Mouse (Mus musculus): ENCODE results near the gene Rnf150. TPM values are rescaled to one million over a fixed set of nuclear protein-coding genes. Genes with fewer than 3 reads are reported as not detected.

The Rnf150 gene
- polyA plus RNA-seq, 1 experiment from 2014 or later, result 1.5 TPM

- WGBS, result 48% methylated on average over 6 of the region's 6 CpGs
- Histone ChIP-seq H3K27me3 (ENCODE audit: control insufficient read depth, insufficient read depth, low read depth, low read length) (no peaks in the 10 kb centered on the region), H3K9me3 (ENCODE audit: control insufficient read depth, low read length) (no peaks in the 10 kb centered on the region), H3K27ac (ENCODE audit: low read length) (no peak overlapping the region; the same call in 1 of the 2 replicates), H3K36me3 (ENCODE audit: control insufficient read depth, insufficient read depth, low read length) (no peaks in the 10 kb centered on the region), H3K4me2 (ENCODE audit: low read depth, low read length) (no peak overlapping the region), H3K4me1 (replicated peaks; ENCODE audit: control insufficient read depth, insufficient read depth, low read length) (peaks cover 12% of the 10 kb centered on the region), H3K4me3 (ENCODE audit: low read length) (no peak overlapping the region), H3K9ac (ENCODE audit: low read length) (no peak overlapping the region)
- no peak for ATAC-seq (ENCODE audit: low read depth)
These were observed 185.4 kb downstream of the Rnf150 start for GRCm38 (mm10) chr8:83048527-83048926.

- H3K27ac ChIP-seq (ENCODE audit: low read length), result no peak overlapping the region; the same call in 1 of the 2 replicates
- H3K9ac ChIP-seq (ENCODE audit: low read length), result 0 out of 2 replicates have a peak overlapping the region, but pooled peaks have one; percentile 16
- H3K4me1 ChIP-seq (replicated peaks; ENCODE audit: control insufficient read depth, insufficient read depth, low read length), result peaks cover 12% of the 10 kb centered on the region
- H3K27me3 ChIP-seq (ENCODE audit: control insufficient read depth, insufficient read depth, low read depth, low read length), result no peaks in the 10 kb centered on the region
- H3K4me2 ChIP-seq (ENCODE audit: low read depth, low read length), result no peak overlapping the region
- 22% methylated on average over 7 of the region's 7 CpGs for WGBS
- peak; percentile 64 for ATAC-seq (ENCODE audit: low read depth)
- no peaks in the 10 kb centered on the region for H3K36me3 ChIP-seq (ENCODE audit: control insufficient read depth, insufficient read depth, low read length)
- H3K9me3 ChIP-seq (ENCODE audit: control insufficient read depth, low read length), result no peaks in the 10 kb centered on the region
- no peak overlapping the region for H3K4me3 ChIP-seq (ENCODE audit: low read length)
These were observed 186.0 kb downstream of the Rnf150 start for GRCm38 (mm10) chr8:83049171-83049601.

GRCm38 (mm10) chr8:83049616-83050015, 186.5 kb downstream of the Rnf150 start:
- 45% methylated on average over 1 of the region's 1 CpGs for WGBS
- Histone ChIP-seq H3K4me2 (ENCODE audit: low read depth, low read length) (no peak overlapping the region), H3K9me3 (ENCODE audit: control insufficient read depth, low read length) (no peaks in the 10 kb centered on the region), H3K9ac (ENCODE audit: low read length) (no peak overlapping the region), H3K36me3 (ENCODE audit: control insufficient read depth, insufficient read depth, low read length) (no peaks in the 10 kb centered on the region), H3K27ac (ENCODE audit: low read length) (no peak overlapping the region), H3K4me3 (ENCODE audit: low read length) (no peak overlapping the region), H3K4me1 (replicated peaks; ENCODE audit: control insufficient read depth, insufficient read depth, low read length) (peaks cover 12% of the 10 kb centered on the region), H3K27me3 (ENCODE audit: control insufficient read depth, insufficient read depth, low read depth, low read length) (no peaks in the 10 kb centered on the region)
- ATAC-seq (ENCODE audit: low read depth), result peak; percentile 51

- Histone ChIP-seq H3K4me2 (ENCODE audit: low read depth, low read length) (no peak overlapping the region), H3K4me1 (replicated peaks; ENCODE audit: control insufficient read depth, insufficient read depth, low read length) (peaks cover 12% of the 10 kb centered on the region), H3K27me3 (ENCODE audit: control insufficient read depth, insufficient read depth, low read depth, low read length) (no peaks in the 10 kb centered on the region), H3K27ac (ENCODE audit: low read length) (no peak overlapping the region), H3K9ac (ENCODE audit: low read length) (no peak overlapping the region), H3K4me3 (ENCODE audit: low read length) (no peak overlapping the region), H3K36me3 (ENCODE audit: control insufficient read depth, insufficient read depth, low read length) (no peaks in the 10 kb centered on the region), H3K9me3 (ENCODE audit: control insufficient read depth, low read length) (no peaks in the 10 kb centered on the region)
- ATAC-seq (ENCODE audit: low read depth), result no peak
- 88% methylated on average over 4 of the region's 4 CpGs for WGBS
These were observed 189.7 kb downstream of the Rnf150 start for GRCm38 (mm10) chr8:83052896-83053295.

- 80% methylated on average over 3 of the region's 3 CpGs for WGBS
- Histone ChIP-seq H3K4me2 (ENCODE audit: low read depth, low read length) (no peak overlapping the region), H3K27ac (ENCODE audit: low read length) (no peak overlapping the region), H3K4me3 (ENCODE audit: low read length) (no peak overlapping the region), H3K9ac (ENCODE audit: low read length) (no peak overlapping the region), H3K36me3 (ENCODE audit: control insufficient read depth, insufficient read depth, low read length) (no peaks in the 10 kb centered on the region), H3K9me3 (ENCODE audit: control insufficient read depth, low read length) (no peaks in the 10 kb centered on the region), H3K27me3 (ENCODE audit: control insufficient read depth, insufficient read depth, low read depth, low read length) (no peaks in the 10 kb centered on the region), H3K4me1 (replicated peaks; ENCODE audit: control insufficient read depth, insufficient read depth, low read length) (no peaks in the 10 kb centered on the region)
- ATAC-seq (ENCODE audit: low read depth), result no peak
These were observed 191.6 kb downstream of the Rnf150 start for GRCm38 (mm10) chr8:83054801-83055200.

GRCm38 (mm10) chr8:83058951-83059350, 195.8 kb downstream of the Rnf150 start:
- Histone ChIP-seq H3K36me3 (ENCODE audit: control insufficient read depth, insufficient read depth, low read length) (no peaks in the 10 kb centered on the region), H3K9me3 (ENCODE audit: control insufficient read depth, low read length) (no peaks in the 10 kb centered on the region), H3K4me3 (ENCODE audit: low read length) (no peak overlapping the region), H3K9ac (ENCODE audit: low read length) (no peak overlapping the region), H3K4me1 (replicated peaks; ENCODE audit: control insufficient read depth, insufficient read depth, low read length) (no peaks in the 10 kb centered on the region), H3K27me3 (ENCODE audit: control insufficient read depth, insufficient read depth, low read depth, low read length) (no peaks in the 10 kb centered on the region), H3K4me2 (ENCODE audit: low read depth, low read length) (no peak overlapping the region), H3K27ac (ENCODE audit: low read length) (no peak overlapping the region)
- WGBS, result 55% methylated on average over 8 of the region's 8 CpGs
- no peak for ATAC-seq (ENCODE audit: low read depth)

- WGBS, result 93% methylated on average over 2 of the region's 2 CpGs
- Histone ChIP-seq H3K4me3 (ENCODE audit: low read length) (no peak overlapping the region), H3K9ac (ENCODE audit: low read length) (no peak overlapping the region), H3K36me3 (ENCODE audit: control insufficient read depth, insufficient read depth, low read length) (no peaks in the 10 kb centered on the region), H3K4me2 (ENCODE audit: low read depth, low read length) (no peak overlapping the region), H3K27me3 (ENCODE audit: control insufficient read depth, insufficient read depth, low read depth, low read length) (no peaks in the 10 kb centered on the region), H3K4me1 (replicated peaks; ENCODE audit: control insufficient read depth, insufficient read depth, low read length) (no peaks in the 10 kb centered on the region), H3K9me3 (ENCODE audit: control insufficient read depth, low read length) (no peaks in the 10 kb centered on the region), H3K27ac (ENCODE audit: low read length) (no peak overlapping the region)
- ATAC-seq (ENCODE audit: low read depth), result no peak
These were observed 196.9 kb downstream of the Rnf150 start for GRCm38 (mm10) chr8:83060076-83060475.

- Histone ChIP-seq H3K4me2 (ENCODE audit: low read depth, low read length) (no peak overlapping the region), H3K4me3 (ENCODE audit: low read length) (no peak overlapping the region), H3K4me1 (replicated peaks; ENCODE audit: control insufficient read depth, insufficient read depth, low read length) (peaks cover 4% of the 10 kb centered on the region; the same call in 1 of the 2 replicates), H3K9me3 (ENCODE audit: control insufficient read depth, low read length) (no peaks in the 10 kb centered on the region), H3K27me3 (ENCODE audit: control insufficient read depth, insufficient read depth, low read depth, low read length) (no peaks in the 10 kb centered on the region), H3K9ac (ENCODE audit: low read length) (no peak overlapping the region), H3K36me3 (ENCODE audit: control insufficient read depth, insufficient read depth, low read length) (no peaks in the 10 kb centered on the region), H3K27ac (ENCODE audit: low read length) (no peak overlapping the region)
- WGBS, result 77% methylated on average over 5 of the region's 5 CpGs
- ATAC-seq (ENCODE audit: low read depth), result no peak
These were observed 198.1 kb downstream of the Rnf150 start for GRCm38 (mm10) chr8:83061257-83061656.

GRCm38 (mm10) chr8:83061873-83062272, 198.7 kb downstream of the Rnf150 start:
- Histone ChIP-seq H3K36me3 (ENCODE audit: control insufficient read depth, insufficient read depth, low read length) (no peaks in the 10 kb centered on the region), H3K27ac (ENCODE audit: low read length) (no peak overlapping the region), H3K27me3 (ENCODE audit: control insufficient read depth, insufficient read depth, low read depth, low read length) (no peaks in the 10 kb centered on the region), H3K4me2 (ENCODE audit: low read depth, low read length) (no peak overlapping the region), H3K9ac (ENCODE audit: low read length) (no peak overlapping the region), H3K4me3 (ENCODE audit: low read length) (no peak overlapping the region), H3K4me1 (replicated peaks; ENCODE audit: control insufficient read depth, insufficient read depth, low read length) (peaks cover 4% of the 10 kb centered on the region; the same call in 1 of the 2 replicates), H3K9me3 (ENCODE audit: control insufficient read depth, low read length) (no peaks in the 10 kb centered on the region)
- WGBS, result 78% methylated on average over 3 of the region's 3 CpGs
- ATAC-seq (ENCODE audit: low read depth), result no peak

GRCm38 (mm10) chr8:83062276-83062675, 199.1 kb downstream of the Rnf150 start:
- WGBS, result 83% methylated on average over 5 of the region's 5 CpGs
- H3K27ac ChIP-seq (ENCODE audit: low read length), result no peak overlapping the region
- H3K4me3 ChIP-seq (ENCODE audit: low read length), result no peak overlapping the region
- no peak overlapping the region for H3K4me2 ChIP-seq (ENCODE audit: low read depth, low read length)
- H3K27me3 ChIP-seq (ENCODE audit: control insufficient read depth, insufficient read depth, low read depth, low read length), result no peaks in the 10 kb centered on the region
- H3K9me3 ChIP-seq (ENCODE audit: control insufficient read depth, low read length), result no peaks in the 10 kb centered on the region
- no peak overlapping the region for H3K9ac ChIP-seq (ENCODE audit: low read length)
- no peak for ATAC-seq (ENCODE audit: low read depth)
- H3K4me1 ChIP-seq (replicated peaks; ENCODE audit: control insufficient read depth, insufficient read depth, low read length), result peaks cover 4% of the 10 kb centered on the region; the same call in 1 of the 2 replicates
- no peaks in the 10 kb centered on the region for H3K36me3 ChIP-seq (ENCODE audit: control insufficient read depth, insufficient read depth, low read length)
